Mouse (Mus musculus) frontal cortex, postnatal 36 days (tissue): ENCODE data around the gene Piga.

Source experiments
- DNase-seq, 2 experiments: peaks; one replicate each; pipeline ENCODE4 v3.0.0; 2022; ENCODE audit warnings: low spot score in 2 of 2

Piga gene

GRCm38 (mm10) chrX:164419471-164419939 is at the start of gene Piga:
Piga (plus strand) TSS chrX:164419787.
- DNase-seq, result peak; percentile 87 to 95

GRCm38 (mm10) chrX:164370576-164370975 is 49.0 kb upstream of the Piga start:
- DNase-seq, result no peak

GRCm38 (mm10) chrX:164373081-164373480 is 46.5 kb upstream of the Piga start, which contains the start of gene Vegfd:
Vegfd (plus strand) TSS chrX:164373378.
- DNase-seq, result peak; percentile 24 to 63

- no peak for DNase-seq
These were observed 45.0 kb upstream of the Piga start for GRCm38 (mm10) chrX:164374586-164374985.

- DNase-seq, result no peak
These were observed 39.9 kb upstream of the Piga start for GRCm38 (mm10) chrX:164379721-164380120.

GRCm38 (mm10) chrX:164381618-164382408 is 37.8 kb upstream of the Piga start:
- peak; percentile 55 to 65 for DNase-seq

- no peak for DNase-seq
These were observed 25.5 kb upstream of the Piga start for GRCm38 (mm10) chrX:164394091-164394490.

- peak in 1 of 2 experiments; percentile 45 for DNase-seq
These were observed 21.1 kb upstream of the Piga start for GRCm38 (mm10) chrX:164398456-164398855.

GRCm38 (mm10) chrX:164405080-164405649 is 14.4 kb upstream of the Piga start:
- DNase-seq, result no peak

- DNase-seq, result no peak
These were observed 13.2 kb upstream of the Piga start for GRCm38 (mm10) chrX:164406133-164407022.

GRCm38 (mm10) chrX:164408301-164408927 is 11.2 kb upstream of the Piga start:
- DNase-seq, result no peak

GRCm38 (mm10) chrX:164410562-164410961 is 9.0 kb upstream of the Piga start:
- no peak for DNase-seq

GRCm38 (mm10) chrX:164416803-164417202 is 2.8 kb upstream of the Piga start:
- no peak for DNase-seq

- no peak for DNase-seq
These were observed 1.6 kb upstream of the Piga start for GRCm38 (mm10) chrX:164418008-164418407.

- no peak for DNase-seq
These were observed 368 bp downstream of the Piga start for GRCm38 (mm10) chrX:164419955-164420354.

GRCm38 (mm10) chrX:164420518-164420917 is 931 bp downstream of the Piga start:
- no peak for DNase-seq

- no peak for DNase-seq
These were observed 5.2 kb downstream of the Piga start for GRCm38 (mm10) chrX:164424821-164425220.

- no peak for DNase-seq
These were observed 7.7 kb downstream of the Piga start for GRCm38 (mm10) chrX:164427295-164427694.

- no peak for DNase-seq
These were observed 8.6 kb downstream of the Piga start for GRCm38 (mm10) chrX:164428224-164428623.

GRCm38 (mm10) chrX:164430621-164431020 is 11.0 kb downstream of the Piga start:
- no peak for DNase-seq

- no peak for DNase-seq
These were observed 11.5 kb downstream of the Piga start for GRCm38 (mm10) chrX:164431133-164431532.

- DNase-seq, result no peak
These were observed 12.0 kb downstream of the Piga start for GRCm38 (mm10) chrX:164431541-164431940.
